Mouse (Mus musculus) liver, embryonic 16.5 days (tissue): ENCODE data around the gene Lifr. TPM values are rescaled to one million over a fixed set of nuclear protein-coding genes. Genes with fewer than 3 reads are reported as not detected.

ENCODE experiments used
- ATAC-seq: fragments of 200-750 bp; cut with Nextera tagmentation; 2 replicates; pipeline ENCODE4 v1.8.0; 2017; ENCODE audit warnings: low read depth, mild to moderate bottlenecking, moderate number of reproducible peaks, moderate library complexity
- H3K27ac ChIP-seq: fragments of 300-500 bp; sonication (generic); 2 replicates; pipeline ENCODE4 v1.5.1; 2014; ENCODE audit warnings: mild to moderate bottlenecking, low read length
- H3K27me3 ChIP-seq: fragments of 300-500 bp; sonication (generic); 2 replicates; pipeline ENCODE4 v1.6.1; 2014; ENCODE audit warnings: low read depth, low read length, mixed read lengths; ENCODE audit not compliant: control insufficient read depth, insufficient read depth
- H3K36me3 ChIP-seq: fragments of 300-500 bp; sonication (generic); 2 replicates; pipeline ENCODE4 v1.6.1; 2014; ENCODE audit warnings: mild to moderate bottlenecking; ENCODE audit not compliant: control insufficient read depth, insufficient read depth
- H3K4me1 ChIP-seq: fragments of 300-500 bp; sonication (generic); 2 replicates; pipeline ENCODE4 v1.6.1; 2014; ENCODE audit warnings: low read depth, low read length, mixed read lengths; ENCODE audit not compliant: control insufficient read depth
- H3K4me2 ChIP-seq: fragments of 300-500 bp; sonication (generic); 2 replicates; pipeline ENCODE4 v1.6.1; 2014; ENCODE audit warnings: low read depth, low read length, mixed read lengths
- H3K4me3 ChIP-seq: fragments of 300-500 bp; sonication (generic); 2 replicates; pipeline ENCODE4 v1.5.1; 2014; ENCODE audit warnings: low read depth, mild to moderate bottlenecking, low read length
- H3K9ac ChIP-seq: fragments of 300-500 bp; sonication (generic); 2 replicates; pipeline ENCODE4 v1.6.1; 2014; ENCODE audit warnings: low read depth, low read length
- H3K9me3 ChIP-seq: fragments of 300-500 bp; sonication (generic); replicated peaks from 2 replicates; pipeline ENCODE4 v1.6.1; 2016; ENCODE audit warnings: low read length; ENCODE audit not compliant: control insufficient read depth
- WGBS: fragments of 180-500 bp; shearing (Covaris S2); extraction: QIAGEN DNeasy Blood & Tissue Kit; methylation state at CpG from one replicate; pipeline ENCODE4 v1.1.7; 2014; ENCODE audit not compliant: insufficient replicate concordance; 5-methylcytosine and 5-hydroxymethylcytosine counted together
- polyA plus RNA-seq: library from polyadenylated mRNA; unstranded; fragments of >200 nt; fragmentation: Nextera tagmentation; extraction: Ambion mirVana; gene quantifications from 2 replicates; pipeline ENCODE4 v1.2.1, GENCODE M21; 2015

Lifr gene
- polyA plus RNA-seq, 1 experiment from 2014 or later: 33.6 TPM

DNA sequence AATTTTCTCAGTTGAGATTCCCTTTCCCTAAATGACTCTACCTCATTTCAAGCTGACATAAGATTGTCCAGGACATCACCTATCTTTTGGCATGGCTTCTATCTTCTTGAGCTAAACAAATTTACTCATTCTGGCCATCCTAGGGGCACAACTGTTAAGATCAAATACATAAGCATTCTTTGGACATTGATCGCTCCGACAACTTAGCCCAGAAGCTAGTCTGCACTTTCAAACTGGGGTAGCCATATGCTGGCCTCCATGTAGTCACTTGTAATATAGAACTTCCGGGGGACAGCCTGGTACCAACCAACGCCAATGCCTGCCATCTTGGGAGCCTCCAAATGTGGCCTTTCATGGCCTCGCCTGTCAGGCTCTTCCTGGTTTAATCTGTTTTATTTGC is 112.6 kb downstream of the Lifr start:
- Histone ChIP-seq H3K4me2 (no peak overlapping the region), H3K36me3 (no peaks in the 10 kb centered on the region), H3K9ac (no peak overlapping the region), H3K4me1 (no peaks in the 10 kb centered on the region), H3K4me3 (no peak overlapping the region), H3K9me3 (no peaks in the 10 kb centered on the region), H3K27ac (no peak overlapping the region), H3K27me3 (no peaks in the 10 kb centered on the region)
- ATAC-seq: no peak
- 65% methylated on average over 5 of the region's 5 CpGs for WGBS

DNA sequence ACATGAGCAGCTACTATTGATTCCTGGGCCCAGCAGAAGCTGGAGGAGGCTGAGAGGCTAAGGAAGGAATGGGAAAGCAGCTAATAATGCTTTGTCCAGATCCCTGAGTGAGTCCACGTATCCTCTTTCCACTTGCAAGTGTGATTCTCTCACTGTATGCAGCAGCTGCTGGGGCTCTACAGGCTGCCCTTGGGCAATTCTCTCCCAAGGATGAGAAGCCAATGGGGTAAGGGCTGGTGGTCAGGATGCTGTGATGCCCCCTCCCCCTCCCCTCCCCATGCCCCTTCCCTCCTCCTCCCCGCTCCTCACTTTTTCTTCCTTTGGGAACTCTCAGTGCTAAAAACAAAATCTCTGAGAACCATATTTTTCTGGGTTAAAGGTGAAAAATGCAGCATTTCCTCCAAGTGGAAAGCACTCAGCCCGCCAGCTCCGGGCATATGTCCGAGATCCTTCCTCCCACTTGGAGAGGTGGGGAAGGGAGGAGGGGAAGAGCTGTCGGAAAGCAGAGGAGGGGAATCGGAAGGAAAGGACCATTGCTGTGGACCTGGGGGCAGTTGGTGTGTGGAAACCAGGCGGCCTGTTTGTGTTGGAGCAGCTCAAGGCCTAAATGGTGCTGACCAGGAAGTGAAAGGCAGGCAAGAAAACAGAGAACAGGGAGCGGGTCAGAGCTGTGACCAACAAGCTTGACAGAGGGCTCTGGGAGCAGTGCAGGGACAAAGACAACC is 113.4 kb downstream of the Lifr start:
- Histone ChIP-seq H3K4me1 (no peaks in the 10 kb centered on the region), H3K4me2 (no peak overlapping the region), H3K27ac (0 out of 2 replicates have a peak overlapping the region, but pooled peaks have one; percentile 1), H3K36me3 (no peaks in the 10 kb centered on the region), H3K9me3 (no peaks in the 10 kb centered on the region), H3K4me3 (no peak overlapping the region), H3K27me3 (no peaks in the 10 kb centered on the region), H3K9ac (no peak overlapping the region)
- WGBS: 40% methylated on average over 9 of the region's 9 CpGs
- ATAC-seq: peak; percentile 53

DNA sequence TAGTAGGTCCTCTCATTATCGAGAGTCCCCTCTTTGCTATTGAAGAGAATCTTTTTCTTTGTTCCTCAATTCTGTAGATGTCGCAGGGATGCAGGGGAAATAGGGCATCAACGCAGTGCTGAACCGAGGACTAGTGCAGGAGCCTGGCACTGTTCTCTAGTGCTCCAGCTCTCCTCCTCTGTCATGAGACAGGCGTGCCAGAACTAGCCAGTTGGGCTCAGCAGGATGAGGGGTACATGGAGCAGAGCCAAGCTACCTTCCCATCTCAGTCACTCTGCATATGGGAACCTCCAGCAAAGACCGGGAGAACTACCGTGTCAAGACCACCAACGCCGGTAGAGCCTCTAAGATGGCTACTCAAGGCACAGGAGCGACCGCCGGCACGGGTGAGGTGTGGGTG is 114.5 kb downstream of the Lifr start:
- H3K9ac ChIP-seq: no peak overlapping the region
- no peaks in the 10 kb centered on the region for H3K4me1 ChIP-seq
- no peaks in the 10 kb centered on the region for H3K36me3 ChIP-seq
- 72% methylated on average over 13 of the region's 13 CpGs for WGBS
- no peak for ATAC-seq
- no peak overlapping the region for H3K4me2 ChIP-seq
- no peaks in the 10 kb centered on the region for H3K27me3 ChIP-seq
- H3K9me3 ChIP-seq: no peaks in the 10 kb centered on the region
- no peak overlapping the region for H3K27ac ChIP-seq
- no peak overlapping the region for H3K4me3 ChIP-seq

DNA sequence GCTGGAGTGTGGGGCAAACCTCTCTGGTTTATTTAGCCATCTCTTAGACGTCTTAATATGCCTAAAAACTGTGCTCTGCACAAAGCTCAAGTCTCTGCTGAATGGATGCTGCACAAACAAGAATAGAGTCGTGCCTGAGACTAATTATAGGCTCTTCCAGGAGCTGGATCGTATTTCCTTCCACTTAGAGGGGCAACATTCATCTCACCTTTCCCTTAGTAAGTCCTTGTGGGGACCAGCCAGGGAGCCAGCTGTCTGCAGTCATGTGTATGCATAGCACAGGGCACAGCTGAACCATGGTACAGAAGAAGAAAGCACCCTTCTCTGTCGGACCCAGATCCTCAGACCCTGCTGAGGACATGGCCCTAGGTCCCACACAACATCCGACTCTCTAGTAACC is 115.7 kb downstream of the Lifr start:
- Histone ChIP-seq H3K9ac (no peak overlapping the region), H3K36me3 (no peaks in the 10 kb centered on the region), H3K4me3 (no peak overlapping the region), H3K4me2 (no peak overlapping the region), H3K27ac (no peak overlapping the region), H3K4me1 (no peaks in the 10 kb centered on the region), H3K9me3 (no peaks in the 10 kb centered on the region), H3K27me3 (no peaks in the 10 kb centered on the region)
- ATAC-seq: no peak
- 48% methylated on average over 5 of the region's 5 CpGs for WGBS

DNA sequence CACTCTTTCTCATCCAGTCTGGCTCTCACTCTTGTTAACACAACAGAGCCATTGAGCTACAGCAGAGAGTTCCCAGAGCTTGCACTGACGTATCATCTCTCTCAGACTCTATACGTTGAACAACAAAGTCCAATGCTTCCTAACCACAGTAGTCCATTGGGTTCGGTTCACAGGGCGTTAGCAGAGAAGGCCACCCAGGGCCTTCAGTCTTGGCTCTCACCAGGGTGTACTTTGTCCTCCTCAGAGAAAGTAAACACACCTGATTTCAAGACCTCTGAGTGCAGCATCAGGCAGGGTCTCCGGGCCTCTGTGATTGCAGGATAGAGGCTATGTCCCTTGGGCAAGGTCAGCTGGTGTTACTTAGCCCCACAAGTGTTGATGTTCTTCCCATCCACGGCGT is 116.9 kb downstream of the Lifr start:
- no peaks in the 10 kb centered on the region for H3K4me1 ChIP-seq
- H3K4me3 ChIP-seq: no peak overlapping the region
- H3K36me3 ChIP-seq: no peaks in the 10 kb centered on the region
- no peak overlapping the region for H3K9ac ChIP-seq
- no peak overlapping the region for H3K27ac ChIP-seq
- no peaks in the 10 kb centered on the region for H3K27me3 ChIP-seq
- ATAC-seq: no peak
- H3K4me2 ChIP-seq: no peak overlapping the region
- WGBS: 56% methylated on average over 7 of the region's 7 CpGs
- no peaks in the 10 kb centered on the region for H3K9me3 ChIP-seq

DNA sequence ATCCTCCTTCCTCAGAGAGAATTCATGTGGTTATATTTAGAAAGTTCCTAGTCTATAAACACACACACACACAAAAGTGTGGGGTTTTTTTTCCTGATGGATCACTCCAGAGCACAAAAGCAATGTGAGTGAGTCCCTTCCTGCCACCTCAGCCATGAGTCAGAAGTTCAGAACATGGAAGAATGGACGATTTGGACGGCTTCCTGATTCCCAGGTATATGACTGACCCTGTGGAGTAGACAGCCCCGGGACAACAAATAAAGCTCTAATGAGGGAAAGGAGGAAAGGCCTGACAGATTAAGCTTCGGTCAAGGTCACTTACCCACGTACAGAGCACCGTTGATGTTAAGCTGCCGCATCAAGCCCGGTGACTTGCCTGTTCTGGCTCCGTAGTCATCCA is 117.8 kb downstream of the Lifr start:
- H3K27me3 ChIP-seq: no peaks in the 10 kb centered on the region
- no peak overlapping the region for H3K4me2 ChIP-seq
- H3K9me3 ChIP-seq: no peaks in the 10 kb centered on the region
- H3K27ac ChIP-seq: no peak overlapping the region
- ATAC-seq: no peak
- no peak overlapping the region for H3K4me3 ChIP-seq
- WGBS: 52% methylated on average over 9 of the region's 9 CpGs
- no peak overlapping the region for H3K9ac ChIP-seq
- no peaks in the 10 kb centered on the region for H3K36me3 ChIP-seq
- H3K4me1 ChIP-seq: no peaks in the 10 kb centered on the region

DNA sequence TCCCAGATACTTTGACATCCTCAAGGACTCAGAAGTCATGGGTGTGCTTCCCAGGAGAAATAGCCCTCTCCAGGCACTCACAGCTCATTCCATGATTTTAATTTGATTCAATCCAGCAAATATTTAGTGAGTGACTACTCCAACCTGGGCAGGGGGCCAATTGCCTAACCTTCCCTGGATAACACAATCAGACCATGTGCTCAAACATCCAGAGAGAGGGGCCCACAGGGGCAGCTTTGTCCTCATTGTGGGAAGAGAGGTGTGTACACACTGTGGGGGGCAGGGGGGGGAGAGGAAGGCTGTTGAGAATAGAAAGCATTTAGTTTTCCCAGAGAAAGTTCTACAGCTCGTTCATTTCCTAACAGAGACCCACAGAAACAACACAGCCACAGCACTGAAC is 123.3 kb downstream of the Lifr start:
- 22% methylated on average over 1 of the region's 1 CpGs for WGBS
- Histone ChIP-seq H3K27me3 (no peaks in the 10 kb centered on the region; the same call in 1 of the 2 replicates), H3K9me3 (no peaks in the 10 kb centered on the region), H3K9ac (no peak overlapping the region), H3K4me2 (no peak overlapping the region), H3K4me3 (no peak overlapping the region), H3K4me1 (no peaks in the 10 kb centered on the region), H3K36me3 (no peaks in the 10 kb centered on the region), H3K27ac (no peak overlapping the region)
- no peak; the same call in 1 of the 2 replicates for ATAC-seq

DNA sequence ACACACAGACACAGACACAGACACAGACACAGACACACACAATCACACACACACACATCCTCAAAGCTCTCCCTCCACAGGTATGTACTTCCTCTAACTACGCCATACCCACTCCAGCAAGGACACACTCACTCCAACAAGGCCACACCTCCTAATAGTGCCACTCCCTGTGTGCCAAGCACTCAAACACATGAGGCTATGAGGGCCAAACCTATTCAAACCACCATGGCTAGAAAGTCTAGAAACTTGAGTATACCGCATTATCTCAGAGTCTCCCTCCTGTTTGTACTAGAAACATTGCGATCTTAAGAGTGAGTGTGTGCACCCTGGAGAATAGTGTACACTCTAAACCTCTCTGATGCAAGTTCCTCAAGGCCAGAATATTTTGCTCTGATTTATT is 125.4 kb downstream of the Lifr start:
- Histone ChIP-seq H3K27me3 (peaks cover 2% of the 10 kb centered on the region; the same call in 1 of the 2 replicates), H3K27ac (no peak overlapping the region), H3K4me2 (no peak overlapping the region), H3K9me3 (no peaks in the 10 kb centered on the region), H3K4me1 (no peaks in the 10 kb centered on the region), H3K36me3 (no peaks in the 10 kb centered on the region), H3K9ac (no peak overlapping the region), H3K4me3 (no peak overlapping the region)
- 76% methylated on average over 3 of the region's 3 CpGs for WGBS
- ATAC-seq: no peak

DNA sequence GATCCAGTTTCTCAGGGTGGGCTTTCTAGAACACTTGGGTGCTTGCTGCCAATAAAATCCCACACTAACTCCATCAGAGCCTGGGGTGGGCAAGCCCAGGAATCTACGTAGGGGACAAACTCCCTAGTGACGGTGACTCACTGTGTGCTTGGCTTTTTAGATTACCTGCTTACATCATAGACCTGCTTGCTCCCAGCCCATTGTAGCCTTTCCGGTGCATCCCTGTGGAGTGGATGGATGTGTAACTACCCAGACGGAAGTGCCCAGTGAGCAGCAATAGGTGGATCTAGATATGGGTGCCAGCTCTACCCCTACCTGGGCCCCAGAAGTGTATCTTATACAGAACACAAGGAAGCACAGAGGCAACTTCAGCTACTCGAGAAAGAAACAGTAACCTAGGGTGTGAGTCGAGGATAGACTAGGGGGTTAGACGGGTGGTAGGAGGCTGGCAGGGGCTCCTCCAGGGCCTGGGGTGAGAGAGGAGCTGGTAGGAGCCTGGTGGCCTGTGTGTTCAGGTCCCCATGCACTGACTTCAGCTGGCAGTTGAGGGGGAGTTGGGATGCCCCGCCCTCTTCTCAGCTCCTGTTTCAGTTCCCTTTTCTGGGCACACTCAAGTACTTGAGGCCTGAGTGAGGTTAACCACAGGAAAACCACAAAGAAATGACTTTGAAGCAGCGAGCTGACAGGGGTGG is 126.3 kb downstream of the Lifr start:
- 41% methylated on average over 9 of the region's 9 CpGs for WGBS
- no peak overlapping the region for H3K9ac ChIP-seq
- H3K9me3 ChIP-seq: no peaks in the 10 kb centered on the region
- peaks cover 2% of the 10 kb centered on the region; the same call in 1 of the 2 replicates for H3K27me3 ChIP-seq
- no peak overlapping the region for H3K4me3 ChIP-seq
- no peaks in the 10 kb centered on the region for H3K36me3 ChIP-seq
- ATAC-seq: no peak
- H3K4me2 ChIP-seq: no peak overlapping the region
- no peaks in the 10 kb centered on the region for H3K4me1 ChIP-seq
- H3K27ac ChIP-seq: no peak overlapping the region
